Mouse (Mus musculus): ENCODE data around the gene Ccdc144b. TPM values are rescaled to one million over a fixed set of nuclear protein-coding genes. Genes with fewer than 3 reads are reported as not detected.

Ccdc144b gene
- total RNA-seq (2021) (not detected), polyA plus RNA-seq (2012; rRNA removed) (0.04 TPM in 1 of 2 replicates, not detected in the other)
- long read RNA-seq, result 0 reads

DNA sequence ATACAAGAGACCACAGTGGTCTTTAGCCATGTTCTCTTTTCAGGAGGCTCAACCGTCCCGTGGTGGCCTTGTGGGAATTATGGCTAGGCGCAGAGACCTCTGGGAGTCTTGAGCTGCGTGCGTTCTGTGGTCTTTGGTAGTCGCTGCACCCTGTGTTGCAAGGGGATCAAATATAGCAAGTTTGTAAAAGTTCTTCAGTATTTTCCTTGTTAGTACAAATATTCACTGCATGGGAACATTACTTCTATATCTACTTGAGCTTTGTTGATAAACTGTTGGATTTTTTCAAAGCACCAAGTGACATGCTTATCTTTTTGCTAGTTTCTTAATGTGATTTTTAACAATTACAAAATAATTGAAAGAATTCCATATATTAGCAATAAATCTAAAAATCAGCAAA, at the start of gene Ccdc144b:
TSS of gene Ccdc144b (minus strand) at position 101 of the 400 bp plus-strand sequence.
- no peaks in the 10 kb centered on the region for H3K4me1 ChIP-seq (ENCODE audit: control insufficient read depth, insufficient read depth, low read length)
- H3K27ac ChIP-seq, result no peak within 1 kb of the TSS
- WGBS, result 85% methylated on average over 6 of the region's 6 CpGs
- no peaks in the 10 kb centered on the region for H3K79me2 ChIP-seq (replicated peaks; ENCODE audit: control insufficient read depth, insufficient read depth, low read length)
- DNase-seq, result no peak
- no peak for TF ChIP-seq EP300 (IDR thresholded peaks at IDR 0.05; ENCODE audit: insufficient read depth, low read depth, low read length)
- TF ChIP-seq POLR2A (IDR thresholded peaks at IDR 0.05; ENCODE audit: insufficient read depth, low read depth, low read length), result no peak
- no peak for TF ChIP-seq CTCF (IDR thresholded peaks at IDR 0.05)
- H3K4me3 ChIP-seq, result no peak within 1 kb of the TSS
- no peak within 1 kb of the TSS for H3K9ac ChIP-seq (ENCODE audit: low read depth, low read length)
- no peaks in the 10 kb centered on the region for H3K27me3 ChIP-seq (ENCODE audit: control insufficient read depth, insufficient read depth, low read length)
- no peaks in the 10 kb centered on the region for H3K36me3 ChIP-seq (ENCODE audit: control insufficient read depth, insufficient read depth, low read length)
- intact Hi-C loops (cut with DNase I), result no loop called here

- DNase-seq, result no peak
- TF ChIP-seq EP300 (IDR thresholded peaks at IDR 0.05; ENCODE audit: insufficient read depth, low read depth, low read length) (no peak), CTCF (IDR thresholded peaks at IDR 0.05) (no peak)
- Histone ChIP-seq H3K27me3 (ENCODE audit: control insufficient read depth, insufficient read depth, low read length) (no peaks in the 10 kb centered on the region), H3K79me2 (replicated peaks; ENCODE audit: control insufficient read depth, insufficient read depth, low read length) (no peaks in the 10 kb centered on the region), H3K4me1 (ENCODE audit: control insufficient read depth, insufficient read depth, low read length) (no peaks in the 10 kb centered on the region), H3K4me3 (no peak overlapping the region), H3K27ac (no peak overlapping the region), H3K9ac (ENCODE audit: low read depth, low read length) (no peak overlapping the region), H3K36me3 (ENCODE audit: control insufficient read depth, insufficient read depth, low read length) (no peaks in the 10 kb centered on the region; the same call in 1 of the 2 replicates)
- intact Hi-C loops (cut with DNase I), result no loop called here
- WGBS, result 70% methylated on average over 2 of the region's 2 CpGs
These were observed 42.0 kb upstream of the Ccdc144b start for GRCm38 (mm10) chr3:36095371-36095770.

GRCm38 (mm10) chr3:36087591-36087990, 34.2 kb upstream of the Ccdc144b start:
- no peak overlapping the region for H3K9ac ChIP-seq (ENCODE audit: low read depth, low read length)
- TF ChIP-seq CTCF (IDR thresholded peaks at IDR 0.05) (no peak), POLR2A (IDR thresholded peaks at IDR 0.05; ENCODE audit: insufficient read depth, low read depth, low read length) (no peak), EP300 (IDR thresholded peaks at IDR 0.05; ENCODE audit: insufficient read depth, low read depth, low read length) (no peak)
- H3K27me3 ChIP-seq (ENCODE audit: control insufficient read depth, insufficient read depth, low read length), result no peaks in the 10 kb centered on the region
- DNase-seq, result no peak
- no peaks in the 10 kb centered on the region; the same call in 1 of the 2 replicates for H3K36me3 ChIP-seq (ENCODE audit: control insufficient read depth, insufficient read depth, low read length)
- H3K4me1 ChIP-seq (ENCODE audit: control insufficient read depth, insufficient read depth, low read length), result no peaks in the 10 kb centered on the region
- WGBS, result 86% methylated on average over 9 of the region's 9 CpGs
- H3K27ac ChIP-seq, result no peak overlapping the region
- H3K4me3 ChIP-seq, result no peak overlapping the region
- no peaks in the 10 kb centered on the region for H3K79me2 ChIP-seq (replicated peaks; ENCODE audit: control insufficient read depth, insufficient read depth, low read length)
- intact Hi-C loops (cut with DNase I), result no loop called here

GRCm38 (mm10) chr3:36085394-36085793, 32.0 kb upstream of the Ccdc144b start:
- H3K36me3 ChIP-seq (ENCODE audit: control insufficient read depth, insufficient read depth, low read length), result no peaks in the 10 kb centered on the region; the same call in 1 of the 2 replicates
- 99% methylated on average over 5 of the region's 5 CpGs for WGBS
- intact Hi-C loops (cut with DNase I), result no loop called here

DNA sequence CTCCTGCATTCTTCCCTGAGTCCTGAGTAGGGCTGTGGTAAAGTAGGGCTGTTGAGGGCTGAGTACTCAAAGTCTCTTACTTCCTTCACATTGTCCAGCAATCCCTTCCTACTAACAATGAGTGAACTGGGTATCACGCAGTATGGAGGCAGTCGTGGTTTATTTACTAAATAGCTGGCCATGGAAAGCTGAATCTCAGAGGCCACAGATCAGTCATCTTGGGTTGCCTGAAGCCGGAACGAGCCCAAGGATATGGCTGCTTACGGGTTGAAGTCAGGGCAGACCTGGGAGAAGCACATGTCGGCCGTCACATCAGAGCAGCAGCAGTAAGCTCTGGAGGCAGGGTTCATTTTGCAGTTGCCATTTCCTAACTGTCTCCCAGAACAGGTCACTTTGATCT, 30.0 kb upstream of the Ccdc144b start:
- Histone ChIP-seq H3K27ac (no peak overlapping the region), H3K4me1 (ENCODE audit: control insufficient read depth, insufficient read depth, low read length) (no peaks in the 10 kb centered on the region), H3K79me2 (replicated peaks; ENCODE audit: control insufficient read depth, insufficient read depth, low read length) (no peaks in the 10 kb centered on the region), H3K9ac (ENCODE audit: low read depth, low read length) (no peak overlapping the region), H3K36me3 (ENCODE audit: control insufficient read depth, insufficient read depth, low read length) (no peaks in the 10 kb centered on the region; the same call in 1 of the 2 replicates), H3K4me3 (no peak overlapping the region), H3K27me3 (ENCODE audit: control insufficient read depth, insufficient read depth, low read length) (no peaks in the 10 kb centered on the region)
- 95% methylated on average over 7 of the region's 7 CpGs for WGBS
- TF ChIP-seq EP300 (IDR thresholded peaks at IDR 0.05; ENCODE audit: insufficient read depth, low read depth, low read length) (no peak), POLR2A (IDR thresholded peaks at IDR 0.05; ENCODE audit: insufficient read depth, low read depth, low read length) (no peak), CTCF (IDR thresholded peaks at IDR 0.05) (no peak)
- intact Hi-C loops (cut with DNase I), result no loop called here
- no peak for DNase-seq

More at GRCm38 (mm10) chr3:36085394-36085793, 32.0 kb upstream of the Ccdc144b start:
- no peak overlapping the region for H3K9ac ChIP-seq (ENCODE audit: low read depth, low read length)
- H3K27me3 ChIP-seq (ENCODE audit: control insufficient read depth, insufficient read depth, low read length), result no peaks in the 10 kb centered on the region
- no peak for DNase-seq
- H3K4me3 ChIP-seq, result no peak overlapping the region
- no peaks in the 10 kb centered on the region for H3K4me1 ChIP-seq (ENCODE audit: control insufficient read depth, insufficient read depth, low read length)
- TF ChIP-seq POLR2A (IDR thresholded peaks at IDR 0.05; ENCODE audit: insufficient read depth, low read depth, low read length) (no peak), EP300 (IDR thresholded peaks at IDR 0.05; ENCODE audit: insufficient read depth, low read depth, low read length) (no peak), CTCF (IDR thresholded peaks at IDR 0.05) (no peak)
- no peak overlapping the region for H3K27ac ChIP-seq
- H3K79me2 ChIP-seq (replicated peaks; ENCODE audit: control insufficient read depth, insufficient read depth, low read length), result no peaks in the 10 kb centered on the region

DNA sequence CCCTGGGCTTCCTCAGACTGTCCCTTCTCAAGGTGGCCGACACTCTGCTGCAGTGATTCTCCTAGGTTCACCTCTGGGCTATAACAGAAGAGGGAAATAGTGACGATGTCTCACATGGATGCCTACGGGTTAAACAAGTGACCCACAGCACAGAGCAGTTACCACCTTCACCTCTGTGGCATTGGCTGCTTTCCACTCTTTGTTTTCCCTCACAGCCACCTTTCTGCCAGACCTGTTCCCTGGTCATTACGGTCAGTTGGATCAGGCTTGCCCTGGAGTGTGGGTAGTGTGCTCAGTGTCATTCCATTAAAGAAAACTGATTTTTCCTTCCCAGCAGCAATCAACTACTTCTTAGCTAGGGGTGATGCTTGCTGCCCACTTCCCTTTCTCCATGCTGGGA, 29.5 kb upstream of the Ccdc144b start:
- intact Hi-C loops (cut with DNase I), result no loop called here
- no peak for DNase-seq
- no peak overlapping the region for H3K9ac ChIP-seq (ENCODE audit: low read depth, low read length)
- H3K27ac ChIP-seq, result no peak overlapping the region
- no peaks in the 10 kb centered on the region for H3K79me2 ChIP-seq (replicated peaks; ENCODE audit: control insufficient read depth, insufficient read depth, low read length)
- H3K4me1 ChIP-seq (ENCODE audit: control insufficient read depth, insufficient read depth, low read length), result no peaks in the 10 kb centered on the region
- TF ChIP-seq POLR2A (IDR thresholded peaks at IDR 0.05; ENCODE audit: insufficient read depth, low read depth, low read length) (no peak), CTCF (IDR thresholded peaks at IDR 0.05) (no peak), EP300 (IDR thresholded peaks at IDR 0.05; ENCODE audit: insufficient read depth, low read depth, low read length) (no peak)
- WGBS, result 95% methylated on average over 4 of the region's 4 CpGs
- no peaks in the 10 kb centered on the region for H3K27me3 ChIP-seq (ENCODE audit: control insufficient read depth, insufficient read depth, low read length)
- no peaks in the 10 kb centered on the region; the same call in 1 of the 2 replicates for H3K36me3 ChIP-seq (ENCODE audit: control insufficient read depth, insufficient read depth, low read length)
- no peak overlapping the region for H3K4me3 ChIP-seq
